Mouse (Mus musculus) small intestine, adult 2 months (tissue): Measurements from ENCODE around the gene Fam187a.

ENCODE experiments used
- CTCF ChIP-seq: fragments of 200-500 bp; IDR thresholded peaks from 2 replicates; pipeline ENCODE4 v1.5.1; 2012; ENCODE audit warnings: low read depth, mild to moderate bottlenecking, control low read depth, inconsistent platforms, low read length, moderate library complexity, mixed read lengths; ENCODE audit not compliant: insufficient replicate concordance, insufficient read length; ENCODE audit errors: extremely low read depth
- POLR2A ChIP-seq: fragments of 200-500 bp; IDR thresholded peaks from 2 replicates; pipeline ENCODE4 v1.6.1; 2012; ENCODE audit warnings: low read depth, mild to moderate bottlenecking, control low read depth, inconsistent platforms, low read length, moderate library complexity

DNA sequence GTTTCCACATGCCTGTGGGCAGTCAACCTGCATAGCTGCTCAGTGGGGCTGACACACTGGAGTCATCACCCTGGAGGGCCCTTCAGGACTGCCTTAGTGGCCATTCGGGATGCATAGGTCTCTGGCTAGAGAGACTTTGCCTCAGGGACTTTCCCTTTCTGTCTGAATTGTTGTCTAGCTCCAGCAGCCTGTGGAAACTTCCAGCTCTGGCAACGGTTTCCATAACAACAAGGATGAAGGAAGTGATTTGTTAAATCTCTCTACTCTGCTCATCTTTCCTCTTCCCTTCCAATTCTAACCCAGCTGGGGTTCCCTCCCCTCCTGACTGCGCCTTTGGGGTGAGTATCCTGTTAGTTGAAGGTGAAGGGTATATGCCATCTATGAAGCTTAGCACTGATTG lies 3.2 kb downstream of the Fam187a start:
- TF ChIP-seq CTCF (no peak), POLR2A (no peak)
